Mouse (Mus musculus) adrenal gland, postnatal 14 days (tissue): ENCODE data around the gene Hpse2. TPM values are rescaled to one million over a fixed set of nuclear protein-coding genes. Genes with fewer than 3 reads are reported as not detected.
"Not testable (repeated sequence)": the region's sequence is repeated elsewhere in the genome, so short reads cannot be mapped to it uniquely, and the experiment has no call there.

Source experiments
- DNase-seq: peaks from one replicate; pipeline ENCODE4 v3.0.0; 2021; ENCODE audit warnings: mixed read lengths
- total RNA-seq: library from RNA; stranded (reverse); gene quantifications from 2 replicates; pipeline ENCODE4 v1.2.3, GENCODE M21; 2021

Hpse2 gene
- total RNA-seq, 1 experiment from 2014 or later: not detected

DNA sequence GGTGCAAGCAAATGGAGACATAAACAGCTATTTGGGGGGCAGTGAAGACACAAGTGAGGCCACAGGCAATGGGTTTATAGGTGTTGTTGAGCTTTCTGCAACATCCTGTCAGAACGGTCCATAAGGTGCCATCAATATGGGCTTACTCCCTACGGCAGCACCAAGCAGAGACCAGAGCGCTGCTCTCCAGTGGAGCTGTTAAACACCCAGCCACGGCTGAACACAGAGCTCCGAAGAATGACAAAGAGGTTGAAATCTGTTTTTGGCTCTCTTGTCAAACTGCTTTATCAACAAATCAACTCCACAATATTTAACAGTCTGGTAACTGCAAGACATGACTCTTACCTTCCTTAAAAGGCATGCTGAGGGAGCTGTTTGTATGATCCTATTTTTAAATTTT is 537.7 kb downstream of the Hpse2 start:
- DNase-seq: no peak

DNA sequence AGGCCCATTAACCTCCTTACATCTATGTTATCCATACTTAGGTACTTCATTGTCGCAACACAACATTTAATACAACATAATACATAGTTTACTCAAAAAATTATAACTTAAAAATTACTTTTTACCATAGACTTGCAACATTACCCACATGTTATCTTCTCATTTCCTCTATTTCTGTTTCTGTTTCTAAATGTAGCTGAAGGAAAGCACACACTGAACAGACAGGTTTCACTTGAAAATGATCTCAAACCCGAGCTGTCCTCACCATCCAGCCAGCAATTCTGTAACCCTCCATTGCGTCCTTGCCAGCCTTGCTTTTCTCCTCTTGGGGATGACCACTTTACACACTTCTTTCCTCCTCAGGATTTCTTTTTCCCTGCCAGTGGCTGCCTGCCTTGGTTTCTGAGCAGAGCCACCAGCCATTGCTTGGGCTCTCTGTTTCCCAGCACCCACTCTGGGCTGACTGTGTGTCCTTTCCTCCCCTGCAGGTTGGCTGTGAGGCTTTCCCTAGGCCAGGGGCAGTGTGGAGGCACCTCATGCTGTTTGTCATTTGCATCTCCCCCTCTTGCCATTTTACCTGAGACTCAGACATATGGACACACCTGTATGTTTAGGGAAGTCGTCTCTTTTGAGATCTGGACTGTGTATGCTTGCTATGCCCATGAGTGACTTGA is 548.4 kb downstream of the Hpse2 start:
- DNase-seq: no peak

DNA sequence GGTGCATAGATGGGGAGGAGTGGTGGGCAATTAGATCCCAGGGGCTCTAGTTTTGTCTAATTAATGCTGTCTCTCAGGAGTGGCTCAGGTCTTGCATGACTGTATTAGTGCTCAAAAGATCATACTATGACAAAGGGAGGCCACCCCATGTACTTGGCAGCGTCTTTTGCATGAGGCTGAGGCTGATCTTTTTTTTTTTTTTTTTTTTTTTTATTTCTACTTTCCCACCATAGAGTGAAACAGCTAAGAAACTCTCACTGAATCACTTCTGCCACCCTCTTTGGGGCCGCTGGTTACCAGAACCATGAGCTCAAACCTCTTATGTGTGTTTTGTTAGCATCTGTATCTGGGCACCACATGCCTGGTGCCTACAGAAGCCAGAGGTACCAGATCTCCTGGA is 549.0 kb downstream of the Hpse2 start:
- no peak for DNase-seq

DNA sequence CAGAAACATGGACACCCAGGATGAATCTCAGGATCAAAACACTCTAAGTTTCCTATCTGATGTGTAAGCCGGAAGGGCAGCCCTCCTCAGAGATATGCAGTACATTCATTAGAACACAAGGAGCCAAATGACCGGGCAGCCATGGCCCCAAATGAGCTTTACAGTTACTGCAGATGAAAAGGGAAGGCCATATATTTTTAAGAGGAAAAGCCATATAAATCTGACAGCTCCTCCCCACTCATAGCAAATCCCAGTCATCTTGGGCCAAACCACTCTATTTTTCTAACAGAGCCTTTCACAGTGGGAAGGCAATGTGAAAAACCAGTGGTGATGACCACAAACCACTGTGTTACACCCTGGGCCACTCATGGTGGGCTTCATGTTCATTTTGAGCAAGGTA is 549.9 kb downstream of the Hpse2 start:
- no peak for DNase-seq

DNA sequence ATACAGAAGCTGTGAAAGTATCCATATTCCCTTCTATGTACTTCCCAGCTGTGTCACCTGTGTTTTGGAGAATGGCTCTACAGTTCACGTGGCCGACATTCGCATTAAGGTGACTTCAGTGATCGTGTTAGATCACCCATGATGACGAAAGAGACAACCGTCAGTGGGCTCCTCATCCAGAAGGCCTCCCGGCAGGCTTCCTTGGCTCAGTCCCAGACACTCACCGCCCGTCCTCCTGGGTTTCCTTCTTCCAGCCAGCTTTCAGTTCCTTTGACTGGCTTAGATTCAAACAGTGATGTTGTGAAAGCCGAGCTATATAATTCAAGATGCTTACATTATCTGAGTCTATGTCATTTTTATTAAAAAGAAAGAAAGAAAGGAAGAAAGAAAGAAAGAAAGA is 550.6 kb downstream of the Hpse2 start:
- DNase-seq: no peak

DNA sequence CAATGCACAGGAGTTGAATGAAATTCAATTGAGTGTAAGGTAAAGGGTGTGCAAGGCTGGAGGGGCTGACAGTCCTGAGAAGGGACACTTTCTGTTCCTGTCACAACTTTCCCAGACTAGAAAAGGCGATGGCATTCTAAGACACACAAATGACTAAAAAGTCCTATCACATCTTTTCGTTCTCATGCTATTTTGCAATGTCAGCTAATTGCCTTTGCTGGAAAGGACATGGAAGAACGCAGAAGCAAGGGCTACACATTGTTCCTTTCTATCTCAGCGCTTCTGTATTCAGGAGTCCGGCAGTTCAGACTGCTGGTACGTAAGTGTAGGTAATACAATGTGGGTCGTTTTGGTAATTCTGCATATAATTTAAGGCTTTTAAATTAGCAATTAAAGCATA is 555.0 kb downstream of the Hpse2 start:
- no peak for DNase-seq

DNA sequence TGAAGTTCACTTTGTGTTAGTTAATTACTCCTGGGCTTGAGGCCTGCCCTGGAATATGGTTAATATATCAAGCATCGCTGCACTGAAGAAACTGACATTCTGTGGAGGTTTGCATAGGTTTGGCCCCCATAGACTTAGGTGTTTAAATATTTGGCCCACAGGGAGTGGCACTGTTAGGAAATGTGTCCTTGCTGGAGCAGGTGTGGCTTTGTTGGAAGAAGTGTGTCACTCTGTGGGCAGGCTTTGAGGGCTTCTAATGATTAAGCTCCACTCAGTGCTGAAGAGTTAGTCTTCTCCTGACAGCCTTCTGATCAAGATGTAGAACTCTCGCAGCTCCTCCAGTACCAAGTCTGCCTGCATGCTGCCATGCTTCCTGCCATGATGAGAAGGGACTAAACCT is 555.9 kb downstream of the Hpse2 start:
- no peak for DNase-seq

DNA sequence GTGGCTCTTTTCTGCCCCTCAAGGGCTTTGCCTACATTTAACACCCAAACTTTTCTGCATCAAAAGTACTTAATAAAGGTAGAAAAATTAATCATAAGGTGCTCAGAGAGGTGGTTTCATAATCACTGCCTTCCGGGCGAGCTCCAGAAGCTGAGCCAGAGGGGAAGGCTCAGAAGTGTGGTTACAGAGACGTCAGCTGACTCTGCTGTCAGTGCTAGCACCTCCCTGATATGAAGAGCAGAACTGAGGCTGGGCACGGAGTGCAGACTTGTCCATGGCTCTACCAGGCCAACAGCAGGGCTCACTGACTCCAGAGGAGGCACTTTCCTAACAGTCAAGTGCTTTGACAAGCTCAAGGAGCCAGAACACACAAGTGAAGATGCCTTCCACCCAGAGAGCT is 559.0 kb downstream of the Hpse2 start:
- no peak for DNase-seq

DNA sequence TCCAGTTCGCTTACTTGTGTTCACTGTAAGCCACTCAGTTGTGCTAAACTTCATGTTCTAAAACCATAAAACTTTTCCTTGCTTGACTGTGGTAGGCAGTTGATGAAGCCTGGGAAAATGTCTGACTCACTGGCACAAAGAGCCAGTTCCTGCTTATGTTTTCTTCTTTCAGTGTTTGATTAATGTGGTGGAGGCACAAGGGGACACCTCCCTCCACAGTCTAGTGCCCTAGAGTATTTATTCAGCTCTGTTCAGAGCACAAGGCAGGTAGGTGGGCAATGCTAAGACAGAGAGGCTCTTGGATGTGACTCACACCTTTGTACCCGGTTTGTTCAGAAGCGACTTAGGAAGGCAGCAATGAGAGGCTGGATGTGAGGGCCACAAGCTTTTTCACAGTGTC is 560.3 kb downstream of the Hpse2 start:
- DNase-seq: no peak

DNA sequence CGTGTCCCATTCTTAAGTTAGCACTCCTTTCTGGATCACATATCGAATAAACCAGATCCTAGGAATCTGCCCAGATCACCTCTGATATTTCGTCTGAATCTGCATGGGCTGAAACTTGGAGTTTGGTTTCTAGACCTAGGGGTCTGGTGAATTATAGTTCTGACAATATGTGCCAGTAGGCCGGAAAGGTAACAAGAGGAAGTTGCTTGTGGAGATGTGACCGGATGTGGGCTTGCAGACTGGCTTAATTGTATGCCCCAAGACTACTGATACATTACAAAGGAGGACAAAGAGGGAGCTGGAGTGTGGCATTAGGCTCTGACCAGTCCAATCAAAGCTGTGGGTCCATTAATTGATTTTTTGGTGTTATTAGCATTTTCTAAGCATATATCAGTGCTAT is 568.0 kb downstream of the Hpse2 start:
- DNase-seq: no peak

DNA sequence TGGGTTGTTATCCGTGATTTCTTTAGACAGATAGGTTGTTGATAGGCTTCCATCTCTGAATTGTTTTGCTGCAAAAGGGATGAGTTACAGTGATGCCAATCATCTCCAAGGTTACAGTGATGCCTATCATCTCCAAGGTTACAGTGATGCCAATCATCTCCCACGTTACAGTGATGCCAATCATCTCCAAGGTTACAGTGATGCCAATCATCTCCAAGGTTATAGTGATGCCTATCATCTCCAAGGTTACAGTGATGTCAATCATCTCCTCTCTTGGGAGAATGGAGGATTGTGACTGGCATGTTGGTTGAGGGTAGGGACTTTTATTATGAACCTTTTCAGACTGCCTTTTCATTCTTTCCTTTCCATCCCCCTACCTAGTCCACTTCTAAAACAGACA is 570.4 kb downstream of the Hpse2 start:
- DNase-seq: no peak

DNA sequence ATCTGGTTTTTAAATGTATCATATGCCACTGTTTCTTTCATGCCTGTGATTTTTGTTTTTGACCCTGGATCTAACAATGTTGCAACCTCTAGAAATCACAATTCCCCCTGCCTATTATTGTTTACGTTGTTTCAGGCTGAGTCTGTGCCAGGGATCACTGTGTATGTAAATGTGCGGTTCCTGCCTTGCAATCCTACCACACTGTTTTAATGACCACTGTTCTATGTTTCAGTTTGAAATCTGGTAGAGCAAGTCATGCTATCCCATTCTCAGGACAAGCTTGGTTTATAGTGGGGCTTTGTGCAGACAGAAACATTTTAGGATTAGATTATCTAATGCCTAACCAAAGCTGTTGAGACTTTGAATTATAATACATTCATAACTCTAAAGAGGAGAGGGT is 571.9 kb downstream of the Hpse2 start:
- no peak for DNase-seq

DNA sequence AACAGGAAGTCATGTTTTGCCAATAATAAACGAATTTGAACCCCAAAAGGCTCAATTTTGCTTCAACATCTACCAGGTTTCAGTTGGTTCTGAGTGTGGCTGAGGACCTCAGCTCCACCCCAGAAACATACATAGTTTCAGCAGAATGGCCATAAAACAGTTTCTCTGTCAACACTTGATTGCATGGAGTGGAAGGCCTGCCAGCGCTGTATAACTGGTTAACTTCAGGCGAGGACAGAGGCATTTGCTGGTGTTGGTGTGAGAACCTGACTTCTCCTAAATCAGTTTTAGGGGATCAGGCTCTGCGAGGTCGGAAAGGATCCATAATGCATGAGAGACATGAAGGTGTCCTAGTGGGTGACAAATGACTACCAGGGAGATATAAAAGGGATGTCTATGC is 578.0 kb downstream of the Hpse2 start:
- no peak for DNase-seq

DNA sequence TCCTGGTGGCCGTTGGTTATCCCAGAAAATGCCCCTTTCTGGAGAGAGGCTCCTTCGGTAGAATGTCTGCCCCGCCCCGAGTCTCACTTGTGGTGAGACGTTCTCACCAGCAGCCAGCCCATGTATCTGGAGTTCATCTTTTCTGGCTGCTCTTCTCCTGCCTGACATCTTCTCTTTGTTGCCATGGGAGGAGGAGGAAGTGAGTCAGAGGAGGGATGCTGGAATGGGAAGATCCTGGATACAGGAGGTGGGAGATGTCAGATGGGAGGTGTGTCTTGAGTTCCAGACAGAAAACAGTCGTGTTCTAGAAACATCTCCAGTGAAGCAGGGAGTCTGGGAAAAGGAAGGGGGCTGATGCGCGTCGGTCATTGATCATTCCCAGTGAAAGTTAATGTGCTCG is 578.7 kb downstream of the Hpse2 start:
- no peak for DNase-seq

DNA sequence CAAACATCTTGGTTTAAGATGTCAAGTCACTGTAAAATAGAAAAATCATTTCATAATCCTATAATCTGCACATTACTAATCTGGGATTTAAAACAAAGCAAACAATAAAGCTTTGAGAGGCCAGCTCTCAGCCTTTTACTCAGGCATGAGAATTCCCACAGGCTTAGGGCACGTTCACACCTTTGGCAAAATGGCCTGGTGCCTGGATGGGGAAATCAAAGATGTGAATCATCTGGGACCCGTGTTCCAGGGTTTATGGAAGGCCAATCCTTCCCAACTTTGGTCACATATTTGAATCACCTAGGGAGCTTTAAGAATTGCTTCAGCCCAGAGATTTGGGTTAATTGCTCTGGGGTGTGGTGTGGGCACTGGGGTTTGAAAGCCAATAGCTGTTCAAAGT is 590.3 kb downstream of the Hpse2 start:
- DNase-seq: peak; percentile 31

DNA sequence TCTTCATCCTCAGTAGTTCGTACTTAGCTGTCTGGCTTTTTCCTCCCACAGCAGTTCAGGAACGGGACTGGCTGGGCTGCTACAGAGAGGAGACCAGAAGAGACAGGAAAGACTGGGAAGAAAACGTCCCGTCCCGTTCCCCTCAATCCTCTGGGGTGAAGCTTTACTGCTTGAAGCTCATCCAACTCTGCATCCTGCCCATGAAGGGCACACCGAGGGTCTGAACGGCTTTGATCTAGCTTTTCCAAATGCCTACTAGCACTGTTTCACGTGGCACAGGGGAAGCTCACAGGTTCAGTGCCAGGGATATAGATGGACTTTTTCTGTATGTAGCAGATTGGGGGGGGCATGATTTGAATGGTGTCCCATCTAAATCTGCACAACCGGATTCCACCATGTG is 592.4 kb downstream of the Hpse2 start:
- no peak for DNase-seq

DNA sequence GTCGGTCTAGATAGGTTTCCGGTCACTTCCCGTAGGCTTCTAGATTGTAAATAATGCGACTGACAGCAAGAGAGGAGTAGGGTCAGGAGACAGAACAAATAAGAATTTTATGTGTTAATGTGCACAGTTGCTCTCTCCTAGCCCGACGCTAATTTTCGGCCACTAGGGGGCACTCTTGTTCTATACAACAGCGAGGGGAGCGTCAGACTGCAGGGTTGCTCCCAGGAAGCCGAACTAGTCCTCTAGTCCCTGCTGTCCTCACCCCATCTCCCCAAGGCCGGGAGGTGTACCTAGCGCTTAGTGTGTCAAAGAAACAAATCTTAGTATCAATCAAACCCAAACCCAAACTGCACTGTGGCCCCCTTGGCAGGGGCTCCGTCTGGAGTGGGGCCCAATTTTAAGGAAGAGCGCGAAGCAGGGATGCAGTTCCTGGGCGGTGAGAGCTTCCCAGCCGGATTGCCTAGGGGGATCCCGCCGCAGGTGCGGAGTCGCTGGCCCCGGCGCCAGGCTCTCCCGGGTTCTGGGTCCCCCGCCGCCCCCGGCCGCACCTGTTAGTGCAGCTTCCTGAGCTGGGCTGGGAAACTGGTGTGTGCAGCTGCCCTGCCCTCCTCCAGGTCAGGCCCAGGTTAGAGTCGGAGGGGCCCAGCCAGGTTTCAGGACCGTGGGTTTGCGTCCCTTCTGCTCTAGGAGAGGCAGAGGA is 593.1 kb downstream of the Hpse2 start:
- DNase-seq: peak; percentile 92

DNA sequence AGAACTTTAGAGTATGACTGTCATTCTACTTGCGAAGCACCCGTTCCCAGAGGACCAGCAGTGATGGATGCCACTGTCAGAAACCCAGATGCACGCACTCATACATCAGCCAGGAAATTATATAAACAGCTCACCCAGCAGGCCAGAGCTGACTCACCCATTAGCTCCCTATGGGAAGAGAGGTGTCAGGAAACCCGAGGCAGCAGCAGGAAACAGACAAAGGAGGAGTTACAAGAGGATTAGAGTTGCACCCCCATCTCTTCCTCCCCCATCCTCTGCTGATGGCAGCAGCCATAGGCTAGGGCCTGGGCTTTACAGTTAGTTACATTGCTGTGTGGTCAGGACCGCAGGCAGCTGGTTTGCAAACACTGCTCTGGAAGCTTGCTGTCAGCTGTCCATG is 599.8 kb downstream of the Hpse2 start:
- DNase-seq: no peak

DNA sequence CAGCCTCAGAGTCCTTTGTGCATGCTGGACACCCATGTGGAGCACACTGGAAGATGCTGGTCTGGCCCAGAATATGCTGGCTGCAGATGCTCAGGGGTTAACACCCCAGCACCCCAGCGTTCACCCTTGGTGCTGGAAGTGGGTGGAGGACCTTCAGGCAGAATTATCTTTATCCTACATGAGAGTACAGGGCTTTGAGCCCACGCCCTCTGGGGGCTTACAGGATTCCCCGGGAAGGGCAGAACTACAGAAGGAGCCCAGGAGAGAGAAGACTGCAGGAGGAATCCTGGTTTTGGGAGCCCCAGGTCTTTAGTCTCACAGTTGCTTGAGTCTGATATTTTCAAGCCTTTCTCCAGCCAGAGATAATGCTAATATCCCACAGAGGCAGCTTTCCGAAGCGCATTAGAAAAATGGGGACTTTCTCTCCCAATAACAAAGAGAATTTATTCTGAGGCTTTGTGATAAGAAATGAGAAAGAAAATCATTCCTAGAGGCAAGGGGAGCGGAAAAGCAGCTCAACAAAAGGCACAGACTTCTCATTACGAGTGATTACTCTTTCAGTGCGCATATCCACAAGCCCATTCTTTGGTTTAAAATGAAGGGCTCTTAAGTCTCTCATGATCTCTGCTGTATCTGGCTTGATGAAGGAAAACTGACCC is 602.5 kb downstream of the Hpse2 start:
- DNase-seq: no peak

DNA sequence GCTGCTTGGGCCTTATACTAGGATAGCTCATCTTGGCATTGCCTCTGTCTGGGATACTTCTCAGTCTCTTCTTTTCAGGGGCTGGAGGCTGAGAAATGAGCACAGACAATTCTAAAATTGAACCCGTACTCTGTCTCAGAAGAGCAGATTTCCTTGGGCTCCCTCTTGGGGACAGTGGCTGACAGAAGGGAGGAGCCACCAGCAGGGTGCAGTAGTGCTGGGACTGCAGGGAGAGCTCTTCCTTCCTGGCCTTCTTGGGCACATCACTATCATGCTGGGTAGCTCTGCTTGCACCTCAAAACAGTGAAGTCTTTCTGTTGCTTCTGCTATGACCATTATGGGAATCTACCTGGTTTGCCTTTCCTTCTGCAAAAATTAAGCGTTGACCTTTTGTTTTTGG is 603.0 kb downstream of the Hpse2 start:
- DNase-seq: no peak

DNA sequence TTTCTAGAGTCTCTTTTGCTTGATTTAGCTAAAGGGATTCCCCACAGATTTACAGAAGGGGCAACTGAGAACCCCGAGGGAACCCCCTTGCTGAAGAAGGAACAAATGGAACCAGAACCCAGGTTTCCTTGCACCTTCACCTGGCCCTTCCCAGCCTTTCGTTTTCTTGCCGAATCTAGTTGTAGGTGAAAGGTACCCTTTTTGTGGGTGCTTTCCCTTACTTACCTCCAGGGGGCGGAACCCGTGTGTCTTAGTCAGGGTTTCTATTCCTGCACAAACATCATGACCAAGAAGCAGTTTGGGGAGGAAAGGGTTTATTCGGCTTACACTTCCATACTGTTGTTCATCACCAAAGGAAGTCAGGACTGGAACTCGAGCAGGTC is 608.0 kb downstream of the Hpse2 start:
- DNase-seq: not testable (repeated sequence)

DNA sequence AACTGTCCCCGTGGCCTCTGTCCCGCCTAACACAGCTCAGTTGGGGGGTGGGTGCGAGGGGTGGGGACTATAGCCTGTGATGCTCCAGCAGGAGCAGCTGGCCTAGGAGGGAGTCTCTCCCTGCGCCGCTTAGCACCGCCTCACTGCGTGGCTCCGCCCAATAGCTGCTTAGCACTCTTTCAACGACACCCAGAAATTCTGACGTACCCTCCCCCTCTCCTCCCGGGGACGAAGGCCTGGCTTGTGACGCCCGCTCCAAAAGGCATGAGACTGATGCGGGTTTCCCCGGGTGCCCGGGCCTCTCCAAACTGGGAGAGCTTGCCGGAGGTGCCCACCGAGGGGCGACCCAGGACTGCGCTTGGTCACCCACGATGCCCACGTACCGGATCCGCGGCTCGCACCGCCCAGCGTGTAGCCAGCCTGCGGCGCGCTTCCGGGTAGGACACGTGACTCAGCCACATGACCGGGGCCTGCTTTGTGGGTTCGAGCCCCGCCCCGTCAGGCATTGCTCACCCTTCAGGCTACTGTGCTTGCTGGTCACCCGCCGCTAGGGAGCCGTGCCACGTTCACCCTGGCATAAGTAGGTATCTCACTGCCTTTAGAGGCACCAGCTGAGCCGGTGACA is 608.5 kb downstream of the Hpse2 start, which contains the start of gene Hps1:
TSS of gene Hps1 (minus strand) at position 448 of the 625 bp plus-strand sequence.
- peak; percentile 93 for DNase-seq

DNA sequence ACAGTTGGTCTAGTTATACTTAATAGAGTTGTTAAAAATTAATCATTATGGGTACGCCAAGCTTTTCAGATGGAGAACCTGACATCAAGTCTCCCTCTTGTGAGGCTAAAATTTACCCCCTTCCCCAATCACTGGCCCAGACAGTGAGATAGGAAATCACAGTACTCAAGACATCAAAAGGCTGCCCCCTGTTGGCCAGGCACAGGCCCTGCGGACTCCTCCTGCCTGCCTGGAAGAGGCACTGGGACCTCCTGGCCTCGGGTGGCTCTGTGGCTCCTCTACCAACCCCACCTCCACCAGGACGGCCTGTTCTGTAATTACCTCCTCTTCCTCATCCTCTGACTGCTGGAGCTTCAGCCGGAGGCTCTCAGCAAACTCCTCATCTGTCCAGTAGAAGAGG is 610.4 kb downstream of the Hpse2 start:
- peak; percentile 70 for DNase-seq
